Mouse (Mus musculus) bone marrow, adult 2 months (tissue): ENCODE results near the gene Ddx39b.

ENCODE experiments used
- CTCF ChIP-seq: fragments of 200-500 bp; IDR thresholded peaks from 2 replicates; pipeline ENCODE4 v1.5.1; 2011; ENCODE audit warnings: low read length, control low read depth; ENCODE audit not compliant: control insufficient read depth, insufficient read depth
- POLR2A ChIP-seq: fragments of 200-500 bp; IDR thresholded peaks from 2 replicates; pipeline ENCODE4 v1.6.1; 2011; ENCODE audit warnings: low read depth, mild to moderate bottlenecking, control low read depth, low read length, borderline replicate concordance; ENCODE audit not compliant: control insufficient read depth

GRCm38 (mm10) chr17:35243086-35243485 lies 1.5 kb downstream of the Ddx39b start:
- TF ChIP-seq CTCF (no peak; the same call in 1 of the 2 replicates), POLR2A (no peak; the same call in 1 of the 2 replicates)
